Mouse (Mus musculus): ENCODE results near the gene Ccdc130.

Ccdc130 gene

GRCm38 (mm10) chr8:84233055-84233454, 37.1 kb downstream of the Ccdc130 start:
- Histone ChIP-seq H3K36me3 (ENCODE audit: insufficient read depth, low read length) (peaks cover 67% of the 10 kb centered on the region), H3K4me3 (replicated peaks; ENCODE audit: low read length) (no peak overlapping the region), H3K9me3 (ENCODE audit: low read length) (no peaks in the 10 kb centered on the region), H3K27me3 (ENCODE audit: insufficient read depth, low read length) (no peaks in the 10 kb centered on the region), H3K4me1 (replicated peaks; ENCODE audit: low read depth, low read length) (peaks cover 39% of the 10 kb centered on the region)
- TF ChIP-seq NANOG (IDR thresholded peaks at IDR 0.05; ENCODE audit: borderline replicate concordance, low read length) (no peak), POU5F1 (IDR thresholded peaks at IDR 0.05; ENCODE audit: borderline replicate concordance, low read length) (no peak), CTCF (conservative IDR thresholded peaks at IDR 0.05; ENCODE audit: low read length) (no peak)

DNA sequence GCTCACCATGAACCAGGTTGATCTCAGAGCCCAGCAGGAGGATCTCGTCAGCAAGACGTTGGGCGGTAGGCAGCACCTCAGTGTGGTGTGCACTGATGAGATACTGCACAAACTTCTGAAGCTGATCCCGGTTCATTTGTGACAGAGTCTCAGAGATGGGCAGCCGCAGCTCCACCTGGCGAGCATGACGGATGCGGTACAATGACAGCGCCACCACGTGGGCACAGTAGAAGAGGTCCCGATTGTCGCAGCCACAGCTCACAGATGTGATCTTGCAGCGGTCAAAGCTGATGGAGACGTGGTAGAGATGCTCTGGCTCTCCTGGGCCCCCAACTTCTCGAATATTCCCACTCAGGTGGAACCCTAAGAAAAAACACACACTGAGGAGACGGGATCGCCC, 39.4 kb downstream of the Ccdc130 start:
- peaks cover 90% of the 10 kb centered on the region for H3K36me3 ChIP-seq (ENCODE audit: insufficient read depth, low read length)
- H3K27me3 ChIP-seq (ENCODE audit: insufficient read depth, low read length) = no peaks in the 10 kb centered on the region
- no peaks in the 10 kb centered on the region for H3K9me3 ChIP-seq (ENCODE audit: low read length)
- H3K4me3 ChIP-seq (replicated peaks; ENCODE audit: low read length) = no peak overlapping the region
- TF ChIP-seq NANOG (IDR thresholded peaks at IDR 0.05; ENCODE audit: borderline replicate concordance, low read length) = no peak
- TF ChIP-seq CTCF (conservative IDR thresholded peaks at IDR 0.05; ENCODE audit: low read length) = peak; percentile 52
- H3K4me1 ChIP-seq (replicated peaks; ENCODE audit: low read depth, low read length) = peaks cover 27% of the 10 kb centered on the region

DNA sequence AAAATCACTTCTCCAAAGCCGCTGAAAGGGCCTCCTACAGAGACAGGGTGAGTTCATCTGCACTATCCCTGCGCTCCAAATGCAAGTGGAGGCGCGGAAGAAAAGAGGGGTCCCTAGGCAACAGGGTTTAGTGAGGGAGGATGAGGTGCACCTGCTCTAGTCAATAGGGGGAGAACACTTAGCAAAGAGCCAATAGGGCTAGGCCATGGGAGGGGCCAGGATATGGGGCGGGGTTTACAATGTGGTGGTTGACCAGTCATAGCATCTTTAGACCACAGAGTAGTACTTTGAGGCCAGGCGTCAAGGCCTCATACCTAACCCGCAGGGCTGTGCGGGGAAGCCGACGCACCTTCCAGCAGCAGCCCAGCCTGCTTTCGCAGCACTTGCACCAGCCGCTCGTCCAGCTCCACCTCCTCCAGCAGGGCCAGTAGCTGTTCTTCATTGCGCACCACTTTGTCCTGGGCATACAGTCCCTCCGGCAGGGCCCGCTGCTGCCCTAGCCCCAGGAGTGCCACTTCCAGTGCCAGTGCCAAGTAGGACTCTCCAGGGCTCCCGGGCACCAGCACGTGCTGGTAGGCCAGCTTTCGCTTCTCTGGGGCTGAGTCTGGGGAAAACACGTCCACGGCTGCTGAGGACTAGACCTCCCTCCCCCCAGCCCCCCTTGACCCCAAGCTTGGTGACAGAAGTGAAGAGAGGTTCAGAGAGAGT, 46.7 kb downstream of the Ccdc130 start:
- H3K9me3 ChIP-seq (ENCODE audit: low read length) = no peaks in the 10 kb centered on the region
- peaks cover 89% of the 10 kb centered on the region for H3K36me3 ChIP-seq (ENCODE audit: insufficient read depth, low read length)
- TF ChIP-seq CTCF (conservative IDR thresholded peaks at IDR 0.05; ENCODE audit: low read length) (no peak), POU5F1 (IDR thresholded peaks at IDR 0.05; ENCODE audit: borderline replicate concordance, low read length) (no peak), NANOG (IDR thresholded peaks at IDR 0.05; ENCODE audit: borderline replicate concordance, low read length) (no peak)
- peak overlapping the region; percentile 77 for H3K4me3 ChIP-seq (replicated peaks; ENCODE audit: low read length)
- peaks cover 30% of the 10 kb centered on the region for H3K4me1 ChIP-seq (replicated peaks; ENCODE audit: low read depth, low read length)
- H3K27me3 ChIP-seq (ENCODE audit: insufficient read depth, low read length) = no peaks in the 10 kb centered on the region

GRCm38 (mm10) chr8:84222566-84223165, 47.5 kb downstream of the Ccdc130 start:
- no peak for TF ChIP-seq CTCF (conservative IDR thresholded peaks at IDR 0.05; ENCODE audit: low read length)
- TF ChIP-seq NANOG (IDR thresholded peaks at IDR 0.05; ENCODE audit: borderline replicate concordance, low read length) = no peak
- no peak for TF ChIP-seq POU5F1 (IDR thresholded peaks at IDR 0.05; ENCODE audit: borderline replicate concordance, low read length)
- Histone ChIP-seq H3K4me3 (replicated peaks; ENCODE audit: low read length) (peak overlapping the region; percentile 77), H3K4me1 (replicated peaks; ENCODE audit: low read depth, low read length) (peaks cover 30% of the 10 kb centered on the region), H3K36me3 (ENCODE audit: insufficient read depth, low read length) (peaks cover 89% of the 10 kb centered on the region), H3K9me3 (ENCODE audit: low read length) (no peaks in the 10 kb centered on the region), H3K27me3 (ENCODE audit: insufficient read depth, low read length) (no peaks in the 10 kb centered on the region)

DNA sequence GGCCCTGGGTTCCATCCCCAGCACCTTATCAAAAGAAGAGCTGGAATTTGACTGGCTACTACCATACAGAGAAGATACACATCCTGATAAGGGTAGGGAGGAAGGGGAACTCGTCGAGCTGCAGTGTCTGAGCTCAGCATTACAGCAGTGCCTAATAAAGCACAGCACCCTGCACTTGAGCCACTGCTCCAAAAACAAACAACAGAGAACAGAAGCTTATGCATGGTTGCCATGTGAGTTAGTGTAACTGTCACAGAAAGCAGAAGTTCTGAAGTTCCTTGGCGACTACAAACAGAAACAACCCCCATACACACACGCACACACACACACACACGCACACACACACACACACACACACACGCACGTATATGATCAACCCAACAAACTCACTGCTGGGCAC, 50.1 kb downstream of the Ccdc130 start:
- H3K27me3 ChIP-seq (ENCODE audit: insufficient read depth, low read length) = no peaks in the 10 kb centered on the region
- no peak for TF ChIP-seq POU5F1 (IDR thresholded peaks at IDR 0.05; ENCODE audit: borderline replicate concordance, low read length)
- no peak overlapping the region for H3K4me3 ChIP-seq (replicated peaks; ENCODE audit: low read length)
- H3K36me3 ChIP-seq (ENCODE audit: insufficient read depth, low read length) = peaks cover 87% of the 10 kb centered on the region
- peaks cover 30% of the 10 kb centered on the region for H3K4me1 ChIP-seq (replicated peaks; ENCODE audit: low read depth, low read length)
- no peaks in the 10 kb centered on the region for H3K9me3 ChIP-seq (ENCODE audit: low read length)

GRCm38 (mm10) chr8:84218143-84218542, 52.0 kb downstream of the Ccdc130 start:
- peaks cover 91% of the 10 kb centered on the region for H3K36me3 ChIP-seq (ENCODE audit: insufficient read depth, low read length)
- H3K9me3 ChIP-seq (ENCODE audit: low read length) = no peaks in the 10 kb centered on the region
- TF ChIP-seq NANOG (IDR thresholded peaks at IDR 0.05; ENCODE audit: borderline replicate concordance, low read length) (no peak), POU5F1 (IDR thresholded peaks at IDR 0.05; ENCODE audit: borderline replicate concordance, low read length) (no peak), CTCF (conservative IDR thresholded peaks at IDR 0.05; ENCODE audit: low read length) (no peak)
- no peak overlapping the region for H3K4me3 ChIP-seq (replicated peaks; ENCODE audit: low read length)
- no peaks in the 10 kb centered on the region for H3K27me3 ChIP-seq (ENCODE audit: insufficient read depth, low read length)
- H3K4me1 ChIP-seq (replicated peaks; ENCODE audit: low read depth, low read length) = peaks cover 22% of the 10 kb centered on the region

- H3K4me3 ChIP-seq (replicated peaks; ENCODE audit: low read length) = no peak overlapping the region
- peaks cover 91% of the 10 kb centered on the region for H3K36me3 ChIP-seq (ENCODE audit: insufficient read depth, low read length)
- no peaks in the 10 kb centered on the region for H3K9me3 ChIP-seq (ENCODE audit: low read length)
- H3K27me3 ChIP-seq (ENCODE audit: insufficient read depth, low read length) = no peaks in the 10 kb centered on the region
- no peak for TF ChIP-seq CTCF (conservative IDR thresholded peaks at IDR 0.05; ENCODE audit: low read length)
- TF ChIP-seq NANOG (IDR thresholded peaks at IDR 0.05; ENCODE audit: borderline replicate concordance, low read length) = no peak
- no peak for TF ChIP-seq POU5F1 (IDR thresholded peaks at IDR 0.05; ENCODE audit: borderline replicate concordance, low read length)
- peaks cover 21% of the 10 kb centered on the region for H3K4me1 ChIP-seq (replicated peaks; ENCODE audit: low read depth, low read length)
Observed at GRCm38 (mm10) chr8:84217206-84217605, 53.0 kb downstream of the Ccdc130 start.

DNA sequence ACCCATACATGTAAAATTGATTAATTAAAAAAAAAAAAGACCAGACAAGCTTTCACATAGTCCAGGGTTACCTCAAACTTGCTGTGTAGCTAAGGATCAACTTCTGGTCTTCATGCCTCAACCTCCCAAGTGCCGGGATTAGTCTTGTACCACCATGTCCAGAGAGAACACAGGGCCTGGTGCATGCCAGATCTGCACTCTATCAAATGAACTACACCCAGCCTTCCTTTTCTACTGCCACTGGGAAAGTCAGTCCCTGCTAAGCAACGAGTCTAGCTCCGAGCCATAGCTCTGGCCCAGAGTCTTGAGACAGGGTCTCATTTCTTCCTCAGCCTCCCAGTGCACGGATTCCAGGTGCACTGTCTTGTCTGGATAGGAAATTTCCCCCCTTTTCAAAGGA, 56.9 kb downstream of the Ccdc130 start:
- Histone ChIP-seq H3K4me3 (replicated peaks; ENCODE audit: low read length) (no peak overlapping the region), H3K36me3 (ENCODE audit: insufficient read depth, low read length) (peaks cover 92% of the 10 kb centered on the region), H3K4me1 (replicated peaks; ENCODE audit: low read depth, low read length) (peaks cover 49% of the 10 kb centered on the region), H3K9me3 (ENCODE audit: low read length) (no peaks in the 10 kb centered on the region), H3K27me3 (ENCODE audit: insufficient read depth, low read length) (no peaks in the 10 kb centered on the region)
- no peak for TF ChIP-seq CTCF (conservative IDR thresholded peaks at IDR 0.05; ENCODE audit: low read length)
- TF ChIP-seq NANOG (IDR thresholded peaks at IDR 0.05; ENCODE audit: borderline replicate concordance, low read length) = no peak
- no peak for TF ChIP-seq POU5F1 (IDR thresholded peaks at IDR 0.05; ENCODE audit: borderline replicate concordance, low read length)
